Mouse (Mus musculus): ENCODE measurements around the gene Col15a1. TPM values are rescaled to one million over a fixed set of nuclear protein-coding genes. Genes with fewer than 3 reads are reported as not detected.
A peak's percentile ranks its signal among the peaks of the same experiment; 100 is the strongest.

The Col15a1 gene
- polyA plus RNA-seq, 1 experiment from 2014 or later, result 31.6 TPM

DNA sequence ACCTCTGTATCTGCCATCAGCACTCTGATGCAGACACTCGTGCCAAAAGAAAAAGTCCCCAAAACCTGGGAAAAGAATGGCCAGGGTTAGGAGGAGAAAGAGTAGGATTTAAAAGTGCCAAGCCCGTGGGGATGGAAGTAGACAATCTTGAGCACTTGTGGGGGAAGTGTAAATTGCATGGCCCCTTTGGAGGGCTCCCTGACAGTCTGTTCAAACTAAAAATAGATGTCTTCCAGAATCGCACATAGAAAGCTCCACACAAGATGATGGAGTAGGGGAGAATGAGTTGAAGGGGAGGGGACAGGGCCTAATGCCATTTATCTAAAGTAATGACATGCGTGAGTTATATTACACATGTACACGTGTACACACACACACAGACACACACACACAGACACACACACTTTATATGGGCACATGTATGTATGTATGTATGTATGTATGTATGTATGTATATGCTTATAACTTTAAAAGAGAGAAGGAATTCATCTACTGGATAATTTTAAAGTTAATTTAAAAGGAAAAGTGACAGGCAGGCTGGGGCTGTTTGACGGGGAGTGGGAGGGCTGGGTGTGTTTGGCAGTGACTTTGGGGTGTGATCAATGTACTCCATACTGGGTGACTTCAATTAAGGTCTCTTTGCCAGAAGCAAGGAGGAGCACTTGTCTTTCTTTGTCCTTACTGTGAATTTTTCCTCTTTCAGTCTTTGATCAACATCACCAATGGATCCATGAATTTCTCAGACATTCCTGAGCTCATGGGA lies 74.1 kb downstream of the Col15a1 start:
- no peak for ATAC-seq (ENCODE audit: low read depth)
- H3K4me1 ChIP-seq (ENCODE audit: control insufficient read depth, insufficient read depth, low read length), result peaks cover 11% of the 10 kb centered on the region
- H3K9ac ChIP-seq (ENCODE audit: low read depth, low read length), result no peak overlapping the region
- no peak overlapping the region for H3K27ac ChIP-seq (replicated peaks; ENCODE audit: low read depth, low read length)
- no peak for DNase-seq (ENCODE audit: low spot score)
- no peaks in the 10 kb centered on the region for H3K27me3 ChIP-seq (replicated peaks; ENCODE audit: control insufficient read depth, insufficient read depth, low read length)
- no peak overlapping the region for H3K4me3 ChIP-seq (ENCODE audit: low read depth, low read length)
- 69% methylated on average over 6 of the region's 6 CpGs for WGBS
- no peaks in the 10 kb centered on the region for H3K36me3 ChIP-seq (ENCODE audit: control insufficient read depth, insufficient read depth, low read length)
- no peaks in the 10 kb centered on the region for H3K9me3 ChIP-seq (ENCODE audit: control insufficient read depth, low read length)
- H3K4me2 ChIP-seq (ENCODE audit: low read depth, low read length), result no peak overlapping the region

DNA sequence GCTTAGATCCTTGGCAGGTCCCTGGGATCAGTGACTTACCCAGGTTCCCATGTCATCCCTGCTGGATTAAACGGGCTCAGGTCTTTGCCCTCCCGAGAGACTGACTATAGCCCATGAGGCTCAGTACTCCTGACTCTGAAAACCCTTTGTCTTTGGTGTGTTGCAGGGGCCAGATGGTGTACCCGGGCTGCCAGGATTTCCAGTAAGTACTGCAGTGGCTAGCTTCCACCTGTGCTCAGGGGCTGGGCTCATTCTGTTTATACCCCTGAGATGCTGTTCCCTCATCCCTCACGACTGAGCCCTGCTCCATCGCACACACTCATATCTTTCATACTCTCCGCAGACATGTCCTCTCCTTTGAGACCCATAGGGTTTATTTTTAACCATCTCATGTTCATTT lies 76.3 kb downstream of the Col15a1 start:
- no peaks in the 10 kb centered on the region for H3K27me3 ChIP-seq (replicated peaks; ENCODE audit: control insufficient read depth, insufficient read depth, low read length)
- H3K9ac ChIP-seq (ENCODE audit: low read depth, low read length), result no peak overlapping the region
- H3K9me3 ChIP-seq (ENCODE audit: control insufficient read depth, low read length), result no peaks in the 10 kb centered on the region
- peak; percentile 34; the same call in 1 of the 2 replicates for ATAC-seq (ENCODE audit: low read depth)
- DNase-seq (ENCODE audit: low spot score), result peak; percentile 20
- no peak overlapping the region for H3K4me3 ChIP-seq (ENCODE audit: low read depth, low read length)
- peaks cover 11% of the 10 kb centered on the region for H3K4me1 ChIP-seq (ENCODE audit: control insufficient read depth, insufficient read depth, low read length)
- WGBS, result 71% methylated on average over 6 of the region's 6 CpGs
- H3K4me2 ChIP-seq (ENCODE audit: low read depth, low read length), result no peak overlapping the region
- H3K27ac ChIP-seq (replicated peaks; ENCODE audit: low read depth, low read length), result 0 out of 2 replicates have a peak overlapping the region, but pooled peaks have one; percentile 28
- no peaks in the 10 kb centered on the region for H3K36me3 ChIP-seq (ENCODE audit: control insufficient read depth, insufficient read depth, low read length)

DNA sequence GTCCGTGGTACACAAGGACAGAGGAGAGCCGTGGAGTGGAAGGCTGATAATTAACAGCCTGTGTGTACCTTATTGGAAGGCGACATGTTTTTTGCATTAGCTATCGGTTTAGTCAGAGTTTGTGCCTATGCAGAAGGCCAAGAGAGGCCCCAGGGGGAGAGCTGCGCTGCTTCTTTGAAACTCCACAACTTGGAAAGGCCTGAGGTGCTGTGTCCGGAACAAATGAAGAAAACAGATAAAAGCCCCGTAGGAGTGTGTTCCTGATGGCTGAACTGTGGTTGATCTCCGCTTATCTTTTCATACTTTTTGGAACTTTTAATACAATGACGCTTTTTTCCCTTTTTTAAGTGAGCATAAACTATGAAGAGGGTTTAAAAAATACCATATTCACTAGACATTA lies 76.9 kb downstream of the Col15a1 start:
- Histone ChIP-seq H3K9me3 (ENCODE audit: control insufficient read depth, low read length) (no peaks in the 10 kb centered on the region), H3K4me1 (ENCODE audit: control insufficient read depth, insufficient read depth, low read length) (peaks cover 11% of the 10 kb centered on the region), H3K36me3 (ENCODE audit: control insufficient read depth, insufficient read depth, low read length) (no peaks in the 10 kb centered on the region), H3K27ac (replicated peaks; ENCODE audit: low read depth, low read length) (0 out of 2 replicates have a peak overlapping the region, but pooled peaks have one; percentile 28), H3K9ac (ENCODE audit: low read depth, low read length) (0 out of 2 replicates have a peak overlapping the region, but pooled peaks have one; percentile 14), H3K4me2 (ENCODE audit: low read depth, low read length) (no peak overlapping the region), H3K27me3 (replicated peaks; ENCODE audit: control insufficient read depth, insufficient read depth, low read length) (no peaks in the 10 kb centered on the region), H3K4me3 (ENCODE audit: low read depth, low read length) (no peak overlapping the region)
- 35% methylated on average over 9 of the region's 9 CpGs for WGBS
- ATAC-seq (ENCODE audit: low read depth) (peak; percentile 47), DNase-seq (ENCODE audit: low spot score) (peak; percentile 75)

DNA sequence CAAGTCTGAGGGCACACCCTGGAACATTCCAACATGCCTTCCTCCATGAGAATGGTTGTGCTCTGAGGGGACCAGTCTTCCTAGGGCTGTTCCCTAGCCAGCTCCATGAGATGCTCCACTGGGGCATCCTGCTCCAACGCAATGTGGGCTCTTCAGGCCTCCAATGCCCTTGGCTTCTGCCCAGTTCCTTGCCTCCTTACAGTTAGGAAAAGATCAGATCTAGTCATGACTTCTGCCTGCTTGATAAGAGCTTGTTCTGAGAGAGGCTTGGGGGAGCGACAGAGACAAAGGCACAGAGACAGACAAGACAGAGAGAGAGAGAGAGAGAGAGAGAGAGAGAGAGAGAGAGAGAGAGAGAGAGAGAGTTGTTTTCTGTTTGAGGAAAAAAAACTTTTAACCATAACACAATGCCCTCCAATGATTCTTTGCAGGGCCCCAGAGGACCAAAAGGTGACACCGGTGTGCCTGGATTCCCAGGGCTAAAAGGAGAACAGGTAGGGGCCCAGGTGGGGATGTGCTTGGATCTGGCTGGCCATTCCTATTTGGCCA lies 78.7 kb downstream of the Col15a1 start:
- ATAC-seq (ENCODE audit: low read depth), result no peak
- DNase-seq (ENCODE audit: low spot score), result no peak
- Histone ChIP-seq H3K36me3 (ENCODE audit: control insufficient read depth, insufficient read depth, low read length) (no peaks in the 10 kb centered on the region), H3K27me3 (replicated peaks; ENCODE audit: control insufficient read depth, insufficient read depth, low read length) (no peaks in the 10 kb centered on the region), H3K9me3 (ENCODE audit: control insufficient read depth, low read length) (no peaks in the 10 kb centered on the region), H3K4me2 (ENCODE audit: low read depth, low read length) (no peak overlapping the region), H3K9ac (ENCODE audit: low read depth, low read length) (no peak overlapping the region), H3K27ac (replicated peaks; ENCODE audit: low read depth, low read length) (no peak overlapping the region), H3K4me3 (ENCODE audit: low read depth, low read length) (no peak overlapping the region), H3K4me1 (ENCODE audit: control insufficient read depth, insufficient read depth, low read length) (peaks cover 11% of the 10 kb centered on the region)
- 94% methylated on average over 3 of the region's 3 CpGs for WGBS

DNA sequence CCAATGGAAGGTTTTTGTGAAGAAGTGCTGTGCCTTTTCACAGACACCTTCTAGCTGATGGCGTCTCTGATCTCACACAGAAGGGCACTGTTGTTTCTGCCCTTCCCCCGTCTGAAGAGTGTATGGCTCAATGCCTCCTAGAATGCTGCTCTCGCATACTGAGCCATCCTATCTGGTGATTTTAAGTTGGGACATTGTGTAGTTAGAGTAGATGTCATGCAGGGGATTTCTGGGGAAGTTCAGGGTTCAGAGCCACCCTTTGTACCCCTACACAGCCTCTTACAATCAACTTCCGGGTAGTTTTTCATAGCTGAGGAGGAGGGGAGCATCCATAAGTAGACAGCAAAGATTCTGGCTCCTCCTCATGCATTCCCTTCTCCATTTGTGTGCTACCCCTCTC lies 79.5 kb downstream of the Col15a1 start:
- Histone ChIP-seq H3K9me3 (ENCODE audit: control insufficient read depth, low read length) (no peaks in the 10 kb centered on the region), H3K27ac (replicated peaks; ENCODE audit: low read depth, low read length) (no peak overlapping the region), H3K9ac (ENCODE audit: low read depth, low read length) (no peak overlapping the region), H3K4me1 (ENCODE audit: control insufficient read depth, insufficient read depth, low read length) (peaks cover 11% of the 10 kb centered on the region), H3K27me3 (replicated peaks; ENCODE audit: control insufficient read depth, insufficient read depth, low read length) (no peaks in the 10 kb centered on the region), H3K4me3 (ENCODE audit: low read depth, low read length) (no peak overlapping the region), H3K4me2 (ENCODE audit: low read depth, low read length) (no peak overlapping the region), H3K36me3 (ENCODE audit: control insufficient read depth, insufficient read depth, low read length) (no peaks in the 10 kb centered on the region)
- no peak for DNase-seq (ENCODE audit: low spot score)
- 63% methylated on average over 4 of the region's 4 CpGs for WGBS
- no peak for ATAC-seq (ENCODE audit: low read depth)

GRCm38 (mm10) chr4:47288306-47288705 lies 80.3 kb downstream of the Col15a1 start:
- no peak overlapping the region for H3K9ac ChIP-seq (ENCODE audit: low read depth, low read length)
- no peak overlapping the region for H3K4me3 ChIP-seq (ENCODE audit: low read depth, low read length)
- H3K27me3 ChIP-seq (replicated peaks; ENCODE audit: control insufficient read depth, insufficient read depth, low read length), result no peaks in the 10 kb centered on the region
- no peak overlapping the region for H3K27ac ChIP-seq (replicated peaks; ENCODE audit: low read depth, low read length)
- no peak for DNase-seq (ENCODE audit: low spot score)
- no peaks in the 10 kb centered on the region for H3K36me3 ChIP-seq (ENCODE audit: control insufficient read depth, insufficient read depth, low read length)
- H3K4me1 ChIP-seq (ENCODE audit: control insufficient read depth, insufficient read depth, low read length), result peaks cover 11% of the 10 kb centered on the region
- no peaks in the 10 kb centered on the region for H3K9me3 ChIP-seq (ENCODE audit: control insufficient read depth, low read length)
- ATAC-seq (ENCODE audit: low read depth), result no peak
- WGBS, result 55% methylated on average over 4 of the region's 4 CpGs
- H3K4me2 ChIP-seq (ENCODE audit: low read depth, low read length), result no peak overlapping the region

DNA sequence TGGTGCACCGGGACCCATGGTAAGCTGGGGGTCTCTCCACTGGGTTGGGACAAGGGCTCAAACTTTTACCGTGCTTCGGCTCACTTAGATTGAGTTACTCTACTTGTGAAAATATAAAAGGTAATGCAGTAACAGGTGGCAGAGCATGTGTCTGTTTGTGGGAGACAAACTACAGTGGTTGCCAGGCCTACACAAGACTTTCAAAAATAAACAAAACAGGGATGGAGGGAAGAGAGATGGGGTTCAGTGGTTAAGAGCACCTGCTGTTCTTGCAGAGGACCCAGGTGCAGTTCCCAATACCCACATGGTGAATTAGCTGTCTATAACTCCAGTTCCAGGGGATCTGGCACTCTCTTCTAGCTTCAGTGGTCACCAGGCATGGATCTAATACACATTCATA lies 81.6 kb downstream of the Col15a1 start:
- 83% methylated on average over 3 of the region's 3 CpGs for whole genome bisulfite sequencing
- no peak overlapping the region for H3K4me2 ChIP-seq (ENCODE audit: low read depth, low read length)
- ATAC-seq (ENCODE audit: low read depth) (no peak), DNase-seq (ENCODE audit: low spot score) (no peak)
- H3K9ac ChIP-seq (ENCODE audit: low read depth, low read length), result no peak overlapping the region
- H3K4me3 ChIP-seq (ENCODE audit: low read depth, low read length), result no peak overlapping the region
- no peak overlapping the region for H3K27ac ChIP-seq (replicated peaks; ENCODE audit: low read depth, low read length)
- no peaks in the 10 kb centered on the region for H3K27me3 ChIP-seq (replicated peaks; ENCODE audit: control insufficient read depth, insufficient read depth, low read length)
- H3K36me3 ChIP-seq (ENCODE audit: control insufficient read depth, insufficient read depth, low read length), result no peaks in the 10 kb centered on the region
- no peaks in the 10 kb centered on the region for H3K9me3 ChIP-seq (ENCODE audit: control insufficient read depth, low read length)
- peaks cover 12% of the 10 kb centered on the region for H3K4me1 ChIP-seq (ENCODE audit: control insufficient read depth, insufficient read depth, low read length)

- DNase-seq (ENCODE audit: low spot score), result no peak
- Histone ChIP-seq H3K4me3 (ENCODE audit: low read depth, low read length) (no peak overlapping the region), H3K27me3 (replicated peaks; ENCODE audit: control insufficient read depth, insufficient read depth, low read length) (no peaks in the 10 kb centered on the region), H3K9me3 (ENCODE audit: control insufficient read depth, low read length) (no peaks in the 10 kb centered on the region), H3K9ac (ENCODE audit: low read depth, low read length) (no peak overlapping the region), H3K4me1 (ENCODE audit: control insufficient read depth, insufficient read depth, low read length) (peaks cover 4% of the 10 kb centered on the region), H3K4me2 (ENCODE audit: low read depth, low read length) (no peak overlapping the region), H3K36me3 (ENCODE audit: control insufficient read depth, insufficient read depth, low read length) (no peaks in the 10 kb centered on the region), H3K27ac (replicated peaks; ENCODE audit: low read depth, low read length) (no peak overlapping the region)
- no peak for ATAC-seq (ENCODE audit: low read depth)
- WGBS, result 77% methylated on average over 2 of the region's 2 CpGs
These were observed 82.5 kb downstream of the Col15a1 start for GRCm38 (mm10) chr4:47290448-47290847.

DNA sequence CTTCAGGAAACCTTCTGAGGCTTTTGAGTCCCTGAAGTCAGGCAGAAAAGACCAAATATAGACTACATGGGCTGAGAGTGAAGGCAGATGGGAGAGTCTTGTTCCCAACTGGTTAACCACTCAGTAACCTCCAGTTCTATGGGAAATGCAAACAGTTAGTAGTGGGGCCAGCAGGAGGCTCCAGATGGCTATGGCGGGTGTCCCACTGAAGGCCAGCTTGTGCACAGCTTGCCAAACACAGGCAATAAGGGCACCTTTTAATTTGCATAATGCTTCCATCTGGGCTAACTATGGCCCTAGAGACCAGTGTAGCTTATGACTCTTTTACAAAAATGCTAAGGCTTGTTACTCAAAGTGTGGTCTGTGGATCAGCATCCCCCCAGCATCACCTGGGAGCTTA lies 83.1 kb downstream of the Col15a1 start:
- no peaks in the 10 kb centered on the region for H3K36me3 ChIP-seq (ENCODE audit: control insufficient read depth, insufficient read depth, low read length)
- no peak overlapping the region for H3K9ac ChIP-seq (ENCODE audit: low read depth, low read length)
- no peak overlapping the region for H3K4me3 ChIP-seq (ENCODE audit: low read depth, low read length)
- peaks cover 4% of the 10 kb centered on the region for H3K4me1 ChIP-seq (ENCODE audit: control insufficient read depth, insufficient read depth, low read length)
- ATAC-seq (ENCODE audit: low read depth), result no peak
- H3K27ac ChIP-seq (replicated peaks; ENCODE audit: low read depth, low read length), result no peak overlapping the region
- WGBS, result 40% methylated on average over 1 of the region's 1 CpGs
- no peaks in the 10 kb centered on the region for H3K9me3 ChIP-seq (ENCODE audit: control insufficient read depth, low read length)
- no peaks in the 10 kb centered on the region for H3K27me3 ChIP-seq (replicated peaks; ENCODE audit: control insufficient read depth, insufficient read depth, low read length)
- H3K4me2 ChIP-seq (ENCODE audit: low read depth, low read length), result no peak overlapping the region
- no peak for DNase-seq (ENCODE audit: low spot score)
